Mouse (Mus musculus) stomach, embryonic 16.5 days (tissue): ENCODE measurements around the gene Pacrg. TPM values are rescaled to one million over a fixed set of nuclear protein-coding genes. Genes with fewer than 3 reads are reported as not detected.

ENCODE experiments used
- ATAC-seq: fragments of 200-750 bp; cut with Nextera tagmentation; 2 replicates; pipeline ENCODE4 v1.8.0; 2017; ENCODE audit warnings: moderate number of reproducible peaks, moderate TSS enrichment; ENCODE audit not compliant: insufficient read depth, low FRiP score
- H3K27ac ChIP-seq: fragments of 300-500 bp; sonication (generic); 2 replicates; pipeline ENCODE4 v1.5.1; 2014; ENCODE audit warnings: low read length
- H3K27me3 ChIP-seq: fragments of 300-500 bp; sonication (generic); 2 replicates; pipeline ENCODE4 v1.6.1; 2014; ENCODE audit warnings: low read length, control low read depth, mixed read lengths; ENCODE audit not compliant: control insufficient read depth, insufficient read depth
- H3K36me3 ChIP-seq: fragments of 300-500 bp; sonication (generic); 2 replicates; pipeline ENCODE4 v1.6.1; 2014; ENCODE audit warnings: low read length; ENCODE audit not compliant: control insufficient read depth, insufficient read depth
- H3K4me1 ChIP-seq: fragments of 300-500 bp; sonication (generic); 2 replicates; pipeline ENCODE4 v1.6.1; 2014; ENCODE audit warnings: low read length, control low read depth, mixed read lengths; ENCODE audit not compliant: control insufficient read depth, insufficient read depth
- H3K4me2 ChIP-seq: fragments of 300-500 bp; sonication (generic); 2 replicates; pipeline ENCODE4 v1.6.1; 2014; ENCODE audit warnings: low read depth, low read length, mixed read lengths
- H3K4me3 ChIP-seq: fragments of 300-500 bp; sonication (generic); replicated peaks from 2 replicates; pipeline ENCODE4 v1.5.1; 2014; ENCODE audit warnings: mild to moderate bottlenecking, low read length
- H3K9ac ChIP-seq: fragments of 300-500 bp; sonication (generic); 2 replicates; pipeline ENCODE4 v1.6.1; 2014; ENCODE audit warnings: low read length
- H3K9me3 ChIP-seq: fragments of 300-500 bp; sonication (generic); replicated peaks from 2 replicates; pipeline ENCODE4 v1.6.1; 2016; ENCODE audit warnings: low read length, control low read depth; ENCODE audit not compliant: control insufficient read depth
- WGBS: fragments of 180-500 bp; shearing (Covaris S2); extraction: QIAGEN DNeasy Blood & Tissue Kit; methylation state at CpG from one replicate; pipeline ENCODE4 v1.1.7; 2014; 5-methylcytosine and 5-hydroxymethylcytosine counted together
- polyA plus RNA-seq: library from polyadenylated mRNA; unstranded; fragments of >200 nt; fragmentation: Nextera tagmentation; extraction: Ambion mirVana; gene quantifications from 2 replicates; pipeline ENCODE4 v1.2.1, GENCODE M21; 2015

Gene Pacrg
- polyA plus RNA-seq, 1 experiment from 2014 or later, result 1.8 TPM

- WGBS, result 71% methylated on average over 3 of the region's 3 CpGs
- Histone ChIP-seq H3K36me3 (no peaks in the 10 kb centered on the region), H3K9ac (no peak overlapping the region), H3K4me2 (no peak overlapping the region), H3K4me1 (no peaks in the 10 kb centered on the region), H3K4me3 (no peak overlapping the region), H3K9me3 (no peaks in the 10 kb centered on the region), H3K27ac (no peak overlapping the region), H3K27me3 (no peaks in the 10 kb centered on the region)
- no peak for ATAC-seq
Observed at GRCm38 (mm10) chr17:10583301-10583700, 256.8 kb downstream of the Pacrg start.

GRCm38 (mm10) chr17:10575306-10575705 is 264.8 kb downstream of the Pacrg start:
- no peak for ATAC-seq
- H3K4me3 ChIP-seq, result no peak overlapping the region

GRCm38 (mm10) chr17:10572436-10572835 is 267.7 kb downstream of the Pacrg start:
- no peaks in the 10 kb centered on the region for H3K27me3 ChIP-seq
- 89% methylated on average over 4 of the region's 4 CpGs for WGBS
- ATAC-seq, result no peak

More at GRCm38 (mm10) chr17:10575306-10575705, 264.8 kb downstream of the Pacrg start:
- no peaks in the 10 kb centered on the region for H3K9me3 ChIP-seq
- WGBS, result 83% methylated on average over 7 of the region's 7 CpGs
- H3K27ac ChIP-seq, result no peak overlapping the region
- H3K36me3 ChIP-seq, result no peaks in the 10 kb centered on the region
- H3K9ac ChIP-seq, result no peak overlapping the region
- no peaks in the 10 kb centered on the region for H3K4me1 ChIP-seq
- no peak overlapping the region for H3K4me2 ChIP-seq
- H3K27me3 ChIP-seq, result no peaks in the 10 kb centered on the region

GRCm38 (mm10) chr17:10569270-10569669 is 270.8 kb downstream of the Pacrg start:
- no peak overlapping the region for H3K27ac ChIP-seq
- ATAC-seq, result no peak

More at GRCm38 (mm10) chr17:10572436-10572835, 267.7 kb downstream of the Pacrg start:
- no peaks in the 10 kb centered on the region for H3K4me1 ChIP-seq
- H3K9ac ChIP-seq, result no peak overlapping the region
- no peak overlapping the region for H3K27ac ChIP-seq
- no peak overlapping the region for H3K4me2 ChIP-seq
- H3K9me3 ChIP-seq, result no peaks in the 10 kb centered on the region
- no peaks in the 10 kb centered on the region for H3K36me3 ChIP-seq
- no peak overlapping the region for H3K4me3 ChIP-seq

GRCm38 (mm10) chr17:10567411-10567810 is 272.7 kb downstream of the Pacrg start:
- H3K4me3 ChIP-seq, result no peak overlapping the region
- H3K9me3 ChIP-seq, result no peaks in the 10 kb centered on the region
- H3K9ac ChIP-seq, result no peak overlapping the region
- 89% methylated on average over 3 of the region's 3 CpGs for WGBS
- ATAC-seq, result no peak
- no peak overlapping the region for H3K27ac ChIP-seq
- no peaks in the 10 kb centered on the region for H3K36me3 ChIP-seq
- H3K4me1 ChIP-seq, result no peaks in the 10 kb centered on the region
- H3K27me3 ChIP-seq, result no peaks in the 10 kb centered on the region
- no peak overlapping the region for H3K4me2 ChIP-seq

More at GRCm38 (mm10) chr17:10569270-10569669, 270.8 kb downstream of the Pacrg start:
- Histone ChIP-seq H3K4me1 (no peaks in the 10 kb centered on the region), H3K9ac (no peak overlapping the region), H3K9me3 (no peaks in the 10 kb centered on the region), H3K27me3 (no peaks in the 10 kb centered on the region), H3K4me3 (no peak overlapping the region), H3K36me3 (no peaks in the 10 kb centered on the region), H3K4me2 (no peak overlapping the region)
- WGBS, result 77% methylated on average over 10 of the region's 10 CpGs

GRCm38 (mm10) chr17:10564191-10564590 is 275.9 kb downstream of the Pacrg start:
- 89% methylated on average over 5 of the region's 5 CpGs for WGBS
- no peaks in the 10 kb centered on the region for H3K27me3 ChIP-seq
- no peak overlapping the region for H3K4me2 ChIP-seq
- no peak for ATAC-seq
- H3K4me3 ChIP-seq, result no peak overlapping the region
- H3K36me3 ChIP-seq, result no peaks in the 10 kb centered on the region
- H3K27ac ChIP-seq, result no peak overlapping the region
- no peaks in the 10 kb centered on the region for H3K4me1 ChIP-seq
- H3K9me3 ChIP-seq, result no peaks in the 10 kb centered on the region
- no peak overlapping the region for H3K9ac ChIP-seq

- H3K4me2 ChIP-seq, result no peak overlapping the region
- H3K9me3 ChIP-seq, result no peaks in the 10 kb centered on the region
- H3K9ac ChIP-seq, result no peak overlapping the region
- no peaks in the 10 kb centered on the region for H3K27me3 ChIP-seq
- ATAC-seq, result no peak
- no peak overlapping the region for H3K27ac ChIP-seq
- 86% methylated on average over 7 of the region's 7 CpGs for WGBS
- H3K4me3 ChIP-seq, result no peak overlapping the region
- H3K36me3 ChIP-seq, result no peaks in the 10 kb centered on the region
- no peaks in the 10 kb centered on the region for H3K4me1 ChIP-seq
Observed at GRCm38 (mm10) chr17:10562871-10563270, 277.2 kb downstream of the Pacrg start.

GRCm38 (mm10) chr17:10560053-10560452 is 280.1 kb downstream of the Pacrg start:
- H3K4me2 ChIP-seq, result no peak overlapping the region
- no peak overlapping the region for H3K9ac ChIP-seq
- no peak for ATAC-seq
- no peaks in the 10 kb centered on the region for H3K36me3 ChIP-seq
- H3K4me1 ChIP-seq, result no peaks in the 10 kb centered on the region
- H3K4me3 ChIP-seq, result no peak overlapping the region
- 69% methylated on average over 3 of the region's 3 CpGs for WGBS
- H3K27me3 ChIP-seq, result no peaks in the 10 kb centered on the region
- no peak overlapping the region for H3K27ac ChIP-seq
- no peaks in the 10 kb centered on the region for H3K9me3 ChIP-seq

GRCm38 (mm10) chr17:10558671-10559070 is 281.4 kb downstream of the Pacrg start:
- WGBS, result 49% methylated on average over 8 of the region's 8 CpGs
- Histone ChIP-seq H3K4me2 (no peak overlapping the region), H3K9ac (no peak overlapping the region), H3K36me3 (no peaks in the 10 kb centered on the region), H3K27me3 (no peaks in the 10 kb centered on the region), H3K27ac (no peak overlapping the region), H3K4me1 (no peaks in the 10 kb centered on the region), H3K9me3 (no peaks in the 10 kb centered on the region), H3K4me3 (no peak overlapping the region)
- ATAC-seq, result no peak
